Mouse (Mus musculus): Measurements from ENCODE around the gene Scn11a.

Scn11a gene

GRCm38 (mm10) chr9:119825297-119825696, at the start of gene Scn11a:
Gene Scn11a, minus strand, starts transcription at chr9:119825456.
- DNase-seq (ENCODE audit: low spot score in 2 of 2): no peak

DNA sequence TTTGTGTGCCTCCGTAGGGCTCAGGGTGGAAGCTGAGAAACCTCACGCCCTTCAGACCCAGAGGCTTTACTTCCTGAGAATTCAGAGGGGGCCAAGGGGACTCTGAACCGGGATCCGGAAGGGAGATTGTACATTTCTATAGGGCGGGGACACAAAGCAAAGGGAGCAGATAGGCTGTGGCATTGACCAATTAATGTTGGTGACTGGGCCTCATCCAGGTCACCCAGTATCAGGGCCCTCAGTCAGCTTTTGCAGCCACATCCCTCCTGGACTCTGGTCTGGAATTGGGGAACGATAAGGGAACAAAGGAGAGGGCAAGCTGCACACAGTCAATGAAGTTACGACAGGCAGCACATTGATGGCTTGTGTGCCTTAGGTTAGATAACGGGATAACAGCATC, 28.9 kb upstream of the Scn11a start:
- no peak for DNase-seq (ENCODE audit: low spot score in 2 of 2)

- DNase-seq (ENCODE audit: low spot score in 2 of 2): no peak
Measured at GRCm38 (mm10) chr9:119853071-119853846, 28.0 kb upstream of the Scn11a start.

GRCm38 (mm10) chr9:119852347-119853030, 27.2 kb upstream of the Scn11a start:
- no peak for DNase-seq (ENCODE audit: low spot score in 2 of 2)

DNA sequence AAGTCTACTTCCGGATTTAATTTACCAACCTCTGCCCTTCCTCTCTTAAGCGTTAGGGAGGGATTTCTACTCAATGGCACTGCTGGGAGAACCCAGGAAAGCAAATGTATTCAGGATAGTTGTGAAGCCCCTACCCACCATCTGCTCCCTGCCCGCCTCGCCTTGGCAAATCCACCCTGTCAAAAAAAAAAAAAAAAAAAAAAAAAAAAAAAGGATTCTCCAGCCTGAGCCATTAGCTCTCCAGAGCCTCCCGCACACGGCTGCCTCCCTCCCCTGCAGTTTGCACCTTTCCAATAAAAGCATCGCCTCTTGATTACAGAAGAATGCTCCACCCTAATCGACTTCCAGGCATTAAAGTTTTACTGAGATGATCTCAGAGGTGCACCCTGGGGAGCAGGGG, 24.0 kb upstream of the Scn11a start:
- DNase-seq (ENCODE audit: low spot score in 2 of 2): no peak

- no peak for DNase-seq (ENCODE audit: low spot score in 2 of 2)
Measured at GRCm38 (mm10) chr9:119848671-119849070, 23.4 kb upstream of the Scn11a start.

DNA sequence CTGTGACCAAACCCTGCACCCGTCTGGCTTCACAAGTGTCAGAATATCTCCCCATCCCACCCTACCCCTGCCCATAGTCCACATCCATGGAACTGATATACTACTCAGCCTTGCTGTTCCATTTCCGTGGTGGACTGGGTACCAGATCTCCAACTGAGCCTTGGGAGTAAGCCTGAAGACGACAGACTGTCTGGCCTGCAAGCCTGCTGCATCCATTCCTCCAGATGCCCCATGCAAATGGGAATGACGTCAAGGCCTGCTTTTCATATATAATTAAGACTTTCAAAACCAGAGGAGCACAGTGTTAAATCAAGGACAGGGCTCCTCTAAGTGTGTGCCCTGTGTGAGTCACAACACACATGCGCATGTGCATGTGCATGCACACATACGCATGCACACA, 21.9 kb upstream of the Scn11a start:
- DNase-seq (ENCODE audit: low spot score in 2 of 2): no peak

- no peak for DNase-seq (ENCODE audit: low spot score in 2 of 2)
Measured at GRCm38 (mm10) chr9:119844724-119845123, 19.5 kb upstream of the Scn11a start.

- no peak for DNase-seq (ENCODE audit: low spot score in 2 of 2)
Measured at GRCm38 (mm10) chr9:119843549-119843948, 18.3 kb upstream of the Scn11a start.

DNA sequence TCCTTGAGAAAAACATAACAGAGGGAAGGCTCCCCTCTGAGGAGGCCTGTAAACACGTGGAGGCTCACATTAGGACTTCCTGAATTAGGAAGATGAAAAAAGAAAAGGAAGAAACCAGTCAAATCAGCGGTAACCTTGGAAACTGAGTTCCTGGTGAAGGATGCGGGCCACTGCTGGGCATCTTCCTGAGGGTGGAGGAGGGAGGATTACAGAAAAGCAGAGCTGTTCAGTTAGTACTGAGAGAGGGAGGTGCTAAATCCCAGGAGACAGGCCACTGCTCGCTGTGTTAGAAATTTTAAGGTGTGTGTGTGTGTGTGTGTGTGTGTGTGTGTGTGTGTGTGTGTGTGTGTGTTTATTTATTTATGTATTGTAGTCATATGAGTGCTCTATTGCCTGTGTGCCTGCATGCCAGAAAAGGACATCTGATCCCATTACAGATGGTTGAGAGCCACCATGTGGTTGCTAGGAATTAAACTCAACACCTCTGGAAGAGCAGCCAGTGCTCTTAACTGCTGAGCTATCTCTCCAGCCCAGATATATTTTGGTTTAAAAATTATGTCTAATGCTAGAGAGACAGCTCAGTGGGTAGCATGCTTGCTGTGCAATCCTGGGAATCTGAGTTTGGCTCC, 17.4 kb upstream of the Scn11a start:
- DNase-seq (ENCODE audit: low spot score in 2 of 2): no peak

DNA sequence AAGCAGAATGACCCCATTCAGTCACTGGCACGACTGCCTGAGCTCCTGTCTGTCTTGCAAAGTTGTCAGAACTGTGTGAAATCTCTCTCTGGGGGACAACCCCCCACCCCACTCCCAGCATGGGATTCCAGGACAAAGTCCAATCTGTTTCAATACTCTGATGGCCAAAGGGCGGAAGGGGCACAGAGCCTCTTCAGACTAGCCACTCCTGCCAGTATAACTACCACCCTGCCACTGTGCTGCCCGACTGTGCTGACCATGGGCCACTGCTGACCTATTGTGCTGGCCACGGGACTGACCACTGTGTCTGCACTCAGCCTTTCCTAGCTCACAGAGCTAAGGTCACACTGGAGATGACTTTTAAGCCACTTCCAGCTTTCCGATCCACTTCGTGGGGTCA, 16.8 kb upstream of the Scn11a start:
- DNase-seq (ENCODE audit: low spot score in 2 of 2): no peak

GRCm38 (mm10) chr9:119841159-119841558, 15.9 kb upstream of the Scn11a start:
- DNase-seq (ENCODE audit: low spot score in 2 of 2): no peak

DNA sequence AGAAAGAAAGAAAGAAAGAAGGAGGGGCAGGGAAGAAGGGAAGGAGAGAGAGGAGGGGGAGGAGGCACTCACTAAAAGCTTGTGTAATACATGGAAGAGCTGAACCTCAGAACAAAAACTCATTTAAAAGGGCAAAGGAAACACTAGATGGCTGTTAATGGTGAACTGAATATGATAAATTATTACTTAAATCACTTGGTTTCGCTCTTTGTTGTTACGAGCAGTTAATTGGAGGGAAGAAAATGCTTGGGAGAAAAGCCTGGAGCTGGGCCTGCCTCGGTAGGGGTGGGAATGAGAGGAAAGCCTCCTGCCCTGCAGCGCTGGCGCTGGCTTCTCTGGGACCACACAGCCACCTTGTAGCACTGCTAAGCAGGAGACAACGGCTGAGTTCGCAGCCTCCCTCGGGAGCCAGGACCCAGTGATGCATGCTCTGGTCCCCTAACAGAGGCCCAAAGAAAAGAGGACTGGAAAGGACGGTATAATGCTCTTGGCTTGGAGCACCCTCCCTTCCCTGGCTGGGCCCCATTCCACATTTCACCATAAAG, 10.4 kb upstream of the Scn11a start:
- DNase-seq (ENCODE audit: low spot score in 2 of 2): no peak

GRCm38 (mm10) chr9:119831001-119831400, 5.7 kb upstream of the Scn11a start:
- no peak for DNase-seq (ENCODE audit: low spot score in 2 of 2)

DNA sequence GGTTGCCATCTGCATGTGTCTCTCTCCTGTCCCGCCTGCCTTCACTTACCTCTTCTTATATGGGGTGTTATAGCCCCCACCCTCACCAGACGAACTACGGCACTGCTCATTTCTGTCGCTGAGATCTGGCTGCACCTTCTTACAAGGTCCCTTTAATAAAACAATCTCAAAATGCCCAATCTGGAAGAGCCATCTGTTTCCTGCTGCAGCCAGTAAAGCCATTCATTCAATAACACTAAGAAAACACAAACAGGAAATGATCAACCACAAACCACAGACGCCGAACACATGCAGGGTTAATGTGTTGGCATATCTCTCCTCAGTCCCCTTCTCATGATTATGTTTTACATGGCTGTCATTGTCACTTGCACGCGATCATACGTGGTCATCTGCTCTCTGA, 1.5 kb downstream of the Scn11a start:
- DNase-seq (ENCODE audit: low spot score in 2 of 2): no peak

- no peak for DNase-seq (ENCODE audit: low spot score in 2 of 2)
Measured at GRCm38 (mm10) chr9:119813631-119814030, 11.6 kb downstream of the Scn11a start.

DNA sequence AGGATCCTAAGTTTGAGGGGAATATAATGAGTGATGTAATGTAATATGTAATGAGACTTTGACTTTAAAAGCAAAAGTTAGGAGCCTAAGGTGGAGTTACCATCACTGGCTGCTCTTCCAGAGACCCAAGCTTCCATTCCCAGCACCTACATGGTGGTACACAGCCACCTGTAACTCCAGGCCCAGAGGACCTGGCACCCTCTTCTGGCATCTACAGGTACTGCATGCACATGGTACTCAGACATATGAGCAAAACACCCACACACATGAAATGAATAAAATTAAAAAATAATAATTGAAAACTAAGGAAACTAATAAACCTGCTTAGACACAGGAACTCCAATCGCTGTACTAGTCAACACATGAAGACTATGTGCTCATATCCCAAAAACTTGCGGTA, 18.8 kb downstream of the Scn11a start:
- DNase-seq (ENCODE audit: low spot score in 2 of 2): no peak

GRCm38 (mm10) chr9:119804501-119804847, 20.8 kb downstream of the Scn11a start:
- DNase-seq (ENCODE audit: low spot score in 2 of 2): no peak

- no peak for DNase-seq (ENCODE audit: low spot score in 2 of 2)
Measured at GRCm38 (mm10) chr9:119803845-119804500, 21.3 kb downstream of the Scn11a start.

- DNase-seq (ENCODE audit: low spot score in 2 of 2): no peak
Measured at GRCm38 (mm10) chr9:119803169-119803827, 22.0 kb downstream of the Scn11a start.

DNA sequence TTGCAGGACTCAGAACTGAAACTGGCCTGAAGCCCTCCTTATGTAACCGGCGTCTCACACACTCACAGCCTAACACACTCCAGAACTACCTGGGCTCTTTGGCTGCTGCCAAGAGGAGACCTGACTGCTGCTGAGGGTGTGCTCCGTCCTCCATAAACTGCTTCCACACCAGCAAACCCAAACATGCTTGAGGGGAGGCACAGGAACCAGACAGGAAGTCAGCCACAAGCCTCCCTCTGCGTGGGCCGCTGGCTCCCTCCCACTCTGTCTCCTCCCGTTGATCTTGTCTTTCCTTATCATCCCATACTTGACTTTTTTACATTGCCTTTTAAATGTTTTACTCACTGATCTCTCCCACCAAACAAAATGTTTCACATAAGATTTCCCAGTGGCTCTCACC, 23.8 kb downstream of the Scn11a start:
- DNase-seq (ENCODE audit: low spot score in 2 of 2): no peak

- DNase-seq (ENCODE audit: low spot score in 2 of 2): no peak
Measured at GRCm38 (mm10) chr9:119796791-119797190, 28.5 kb downstream of the Scn11a start.
